Mouse (Mus musculus): ENCODE measurements around the gene Tbc1d2b. TPM values are rescaled to one million over a fixed set of nuclear protein-coding genes. Genes with fewer than 3 reads are reported as not detected.

Tbc1d2b gene
- polyA plus RNA-seq, 1 experiment from 2014 or later, result 7.9 TPM

DNA sequence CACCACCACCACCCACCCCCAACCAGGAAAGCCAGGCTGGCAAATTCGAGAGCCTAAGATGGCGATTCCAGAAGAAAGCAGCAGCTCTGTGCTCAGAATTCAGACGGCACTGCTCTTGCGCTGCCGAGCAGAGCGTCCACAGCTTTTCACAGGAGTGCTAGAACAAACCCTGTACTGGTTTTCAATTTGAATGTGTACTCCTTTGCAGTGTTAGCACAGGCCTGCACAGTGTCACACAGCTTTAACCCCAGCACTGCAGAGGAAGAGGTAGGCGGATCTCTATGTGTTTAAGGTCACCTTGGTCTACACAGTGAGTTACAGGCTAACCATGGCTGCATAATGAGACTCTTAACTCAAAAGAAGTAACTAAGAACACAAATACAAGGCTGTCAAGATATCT, 22.3 kb downstream of the Tbc1d2b start:
- no peaks in the 10 kb centered on the region for H3K9me3 ChIP-seq (replicated peaks)
- no peak for DNase-seq (ENCODE audit: low spot score)
- H3K27ac ChIP-seq (replicated peaks), result no peak overlapping the region
- H3K27me3 ChIP-seq (ENCODE audit: low read depth, poor library complexity, severe bottlenecking), result no peaks in the 10 kb centered on the region
- H3K36me3 ChIP-seq, result peaks cover 17% of the 10 kb centered on the region
- H3K4me1 ChIP-seq, result no peaks in the 10 kb centered on the region
- 89% methylated on average over 7 of the region's 7 CpGs for WGBS
- no peak overlapping the region for H3K4me3 ChIP-seq

DNA sequence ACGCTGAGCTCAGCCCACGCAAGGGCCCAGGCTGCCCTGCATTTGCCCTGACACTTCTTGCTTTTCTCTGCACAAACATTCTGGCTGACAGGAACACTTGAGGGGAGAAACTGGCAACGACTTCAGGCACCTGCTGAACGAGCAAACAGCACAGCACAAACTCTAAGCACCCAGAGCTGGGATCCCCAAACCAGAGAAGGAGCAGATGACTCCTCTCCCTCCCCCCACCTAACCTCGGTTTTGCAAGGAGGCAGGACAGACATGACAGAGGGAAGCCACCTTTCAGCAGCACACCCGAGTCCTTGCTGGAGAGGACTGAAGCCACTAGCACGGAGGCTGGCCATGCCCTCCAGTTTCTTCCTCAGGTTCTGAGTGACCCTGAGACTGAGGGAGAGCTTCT, 23.3 kb downstream of the Tbc1d2b start:
- Histone ChIP-seq H3K4me3 (no peak overlapping the region), H3K27me3 (ENCODE audit: low read depth, poor library complexity, severe bottlenecking) (no peaks in the 10 kb centered on the region), H3K36me3 (peaks cover 17% of the 10 kb centered on the region), H3K4me1 (no peaks in the 10 kb centered on the region), H3K9me3 (replicated peaks) (no peaks in the 10 kb centered on the region), H3K27ac (replicated peaks) (no peak overlapping the region)
- 84% methylated on average over 7 of the region's 7 CpGs for WGBS
- no peak for DNase-seq (ENCODE audit: low spot score)

DNA sequence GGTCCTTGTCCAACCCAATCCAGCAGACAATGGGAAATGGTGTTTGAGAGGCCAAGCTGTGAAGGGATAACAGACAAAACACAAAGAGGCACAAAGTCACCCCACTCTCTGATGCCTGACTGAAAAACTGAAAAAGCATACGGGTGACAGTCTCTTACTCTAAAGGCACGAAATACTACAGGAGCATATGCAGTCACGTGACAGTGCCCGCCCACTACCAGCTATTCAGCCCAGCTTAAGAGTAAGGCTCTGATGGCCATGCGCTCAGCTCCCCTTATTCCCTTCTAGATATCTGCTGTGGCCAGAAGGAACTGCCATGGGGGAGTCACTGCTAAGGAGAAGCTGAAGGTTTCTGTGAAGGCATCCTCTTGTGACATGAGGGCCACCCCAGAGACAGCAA, 24.8 kb downstream of the Tbc1d2b start:
- H3K4me1 ChIP-seq, result no peaks in the 10 kb centered on the region
- 91% methylated on average over 5 of the region's 5 CpGs for WGBS

DNA sequence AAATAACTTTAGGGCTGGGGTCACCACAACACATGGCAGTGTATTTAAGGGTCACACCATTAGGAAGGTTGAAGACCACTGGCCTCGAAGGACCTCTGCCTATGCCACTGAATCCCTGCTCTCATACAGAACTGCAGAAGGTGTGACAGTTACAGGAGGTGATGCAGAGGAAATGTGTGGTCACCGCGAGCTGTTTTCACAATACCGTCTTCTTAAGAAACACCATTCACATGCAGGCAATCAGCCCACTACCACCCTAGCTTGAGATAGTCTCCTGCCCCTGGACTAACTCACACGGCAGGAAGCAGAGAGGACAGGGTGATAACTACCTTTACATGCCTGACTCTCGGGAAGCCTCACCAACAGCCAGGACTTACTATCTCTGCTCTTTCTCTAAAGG, 25.4 kb downstream of the Tbc1d2b start:
- no peak overlapping the region for H3K27ac ChIP-seq (replicated peaks)
- peaks cover 23% of the 10 kb centered on the region for H3K36me3 ChIP-seq
- H3K9me3 ChIP-seq (replicated peaks), result no peaks in the 10 kb centered on the region
- DNase-seq (ENCODE audit: low spot score), result no peak
- no peaks in the 10 kb centered on the region for H3K27me3 ChIP-seq (ENCODE audit: low read depth, poor library complexity, severe bottlenecking)
- 94% methylated on average over 6 of the region's 6 CpGs for WGBS
- no peaks in the 10 kb centered on the region for H3K4me1 ChIP-seq
- H3K4me3 ChIP-seq, result no peak overlapping the region

More for the DNA sequence above, 24.8 kb downstream of the Tbc1d2b start:
- no peaks in the 10 kb centered on the region for H3K27me3 ChIP-seq (ENCODE audit: low read depth, poor library complexity, severe bottlenecking)
- H3K27ac ChIP-seq (replicated peaks), result no peak overlapping the region
- no peak for DNase-seq (ENCODE audit: low spot score)
- H3K9me3 ChIP-seq (replicated peaks), result no peaks in the 10 kb centered on the region
- peaks cover 19% of the 10 kb centered on the region for H3K36me3 ChIP-seq
- no peak overlapping the region for H3K4me3 ChIP-seq

DNA sequence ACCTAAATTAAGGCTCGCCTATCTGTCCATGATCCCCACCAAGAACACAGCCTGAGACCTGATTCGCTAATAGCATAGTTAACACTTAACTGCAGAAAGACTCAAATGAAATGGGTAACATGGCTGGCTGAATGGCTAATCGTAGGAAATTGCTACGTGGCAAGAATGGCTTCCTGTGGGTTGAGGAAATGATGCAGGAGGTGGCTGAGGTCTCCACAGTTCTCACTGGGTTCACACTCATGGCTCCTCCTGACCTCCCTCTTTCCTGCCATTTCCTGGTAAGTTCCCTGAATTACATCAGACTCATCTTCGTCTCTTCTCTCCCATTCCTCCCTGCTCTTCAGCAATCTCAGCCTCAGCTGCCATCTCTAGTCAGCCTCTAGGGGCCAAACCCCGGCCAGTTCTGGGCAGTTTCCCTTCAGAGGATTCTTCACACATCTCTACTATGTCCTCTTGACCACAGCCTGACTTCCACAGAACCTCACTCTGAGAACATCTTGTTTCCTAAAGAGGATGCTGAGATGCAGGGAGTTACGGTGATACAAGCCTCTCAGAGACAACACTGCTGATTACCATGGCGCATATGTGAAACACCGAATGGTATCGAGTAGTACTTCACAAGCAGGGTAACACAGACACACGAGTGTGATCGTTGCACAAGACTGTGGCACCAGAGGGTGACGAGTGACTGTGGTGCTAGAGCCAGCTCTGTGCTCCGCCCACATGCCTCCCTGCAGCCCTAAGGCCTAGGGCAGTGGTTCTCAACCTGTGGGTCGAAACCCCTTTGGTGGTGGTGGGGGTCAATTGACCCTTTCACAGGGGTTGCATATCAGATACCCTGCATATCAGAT, 26.1 kb downstream of the Tbc1d2b start:
- WGBS, result 89% methylated on average over 15 of the region's 15 CpGs
- Histone ChIP-seq H3K4me3 (no peak overlapping the region), H3K27me3 (ENCODE audit: low read depth, poor library complexity, severe bottlenecking) (no peaks in the 10 kb centered on the region), H3K36me3 (peaks cover 28% of the 10 kb centered on the region), H3K9me3 (replicated peaks) (no peaks in the 10 kb centered on the region), H3K27ac (replicated peaks) (no peak overlapping the region), H3K4me1 (no peaks in the 10 kb centered on the region)
- DNase-seq (ENCODE audit: low spot score), result no peak

DNA sequence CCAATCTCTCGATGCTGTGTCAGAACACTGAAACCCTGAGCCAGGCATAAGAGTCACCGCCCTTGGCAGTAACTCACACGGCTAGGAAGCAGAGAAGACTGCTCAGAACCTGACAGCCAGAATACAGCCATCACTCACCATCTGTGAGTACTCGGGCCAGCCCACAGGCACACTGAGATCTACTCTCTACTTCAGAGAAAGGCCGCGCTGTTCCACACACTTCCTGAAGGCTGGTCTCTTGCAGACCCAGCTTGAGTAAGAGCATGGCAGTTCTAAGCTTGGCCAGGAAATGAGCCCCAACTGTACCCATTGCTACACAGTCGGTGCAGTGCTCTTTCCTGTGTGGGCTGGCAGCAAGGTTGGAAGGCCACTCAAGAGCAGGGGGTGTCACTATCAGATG, 27.7 kb downstream of the Tbc1d2b start:
- Histone ChIP-seq H3K27ac (replicated peaks) (no peak overlapping the region), H3K36me3 (peaks cover 29% of the 10 kb centered on the region), H3K4me1 (no peaks in the 10 kb centered on the region), H3K4me3 (no peak overlapping the region), H3K9me3 (replicated peaks) (no peaks in the 10 kb centered on the region), H3K27me3 (ENCODE audit: low read depth, poor library complexity, severe bottlenecking) (no peaks in the 10 kb centered on the region)
- 92% methylated on average over 7 of the region's 7 CpGs for WGBS
- DNase-seq (ENCODE audit: low spot score), result no peak

DNA sequence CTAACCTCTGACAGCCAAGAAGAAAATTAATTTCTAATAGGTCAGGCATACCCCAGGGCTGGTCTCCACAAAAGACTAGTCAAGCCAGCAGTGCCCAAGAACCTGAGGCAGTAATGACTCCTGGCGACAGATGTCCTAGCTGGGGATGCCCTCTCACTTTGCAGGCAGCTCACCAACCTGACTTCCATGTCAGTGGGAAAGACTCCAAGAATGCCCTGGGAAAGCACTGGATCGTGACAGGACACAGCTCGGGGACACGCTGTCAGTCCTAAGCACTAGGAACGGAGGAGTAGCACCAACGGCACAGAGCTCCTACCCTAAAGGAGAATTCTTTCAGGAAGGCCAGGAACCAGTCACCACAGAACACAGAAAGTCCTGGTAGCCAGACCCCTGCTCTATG, 28.3 kb downstream of the Tbc1d2b start:
- H3K27ac ChIP-seq (replicated peaks), result no peak overlapping the region
- no peaks in the 10 kb centered on the region for H3K4me1 ChIP-seq
- no peak overlapping the region for H3K4me3 ChIP-seq
- H3K9me3 ChIP-seq (replicated peaks), result no peaks in the 10 kb centered on the region
- H3K36me3 ChIP-seq, result peaks cover 30% of the 10 kb centered on the region
- H3K27me3 ChIP-seq (ENCODE audit: low read depth, poor library complexity, severe bottlenecking), result no peaks in the 10 kb centered on the region
- no peak for DNase-seq (ENCODE audit: low spot score)
- 91% methylated on average over 6 of the region's 6 CpGs for WGBS

DNA sequence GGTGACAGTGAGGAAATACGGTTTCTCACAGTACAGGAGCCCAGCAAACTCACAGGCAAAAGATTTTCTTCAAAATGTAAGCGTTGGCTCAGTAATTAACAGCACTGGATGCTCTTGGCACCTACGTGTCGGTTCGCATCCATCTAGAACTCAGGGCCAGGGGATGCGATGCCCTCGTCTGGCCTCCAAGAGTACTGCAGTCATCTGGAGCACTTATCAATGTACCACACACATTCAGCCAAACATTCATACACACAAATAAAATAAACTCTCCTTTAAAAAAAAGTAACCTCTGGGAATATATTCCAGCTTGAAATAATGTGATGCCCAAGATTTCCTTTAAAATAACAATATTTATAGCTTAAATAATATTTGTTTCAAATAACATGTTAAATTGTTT, 29.0 kb downstream of the Tbc1d2b start:
- Histone ChIP-seq H3K4me1 (no peaks in the 10 kb centered on the region), H3K4me3 (no peak overlapping the region), H3K27ac (replicated peaks) (no peak overlapping the region), H3K9me3 (replicated peaks) (no peaks in the 10 kb centered on the region), H3K27me3 (ENCODE audit: low read depth, poor library complexity, severe bottlenecking) (no peaks in the 10 kb centered on the region), H3K36me3 (peaks cover 24% of the 10 kb centered on the region)
- no peak for DNase-seq (ENCODE audit: low spot score)
- 71% methylated on average over 7 of the region's 7 CpGs for WGBS

DNA sequence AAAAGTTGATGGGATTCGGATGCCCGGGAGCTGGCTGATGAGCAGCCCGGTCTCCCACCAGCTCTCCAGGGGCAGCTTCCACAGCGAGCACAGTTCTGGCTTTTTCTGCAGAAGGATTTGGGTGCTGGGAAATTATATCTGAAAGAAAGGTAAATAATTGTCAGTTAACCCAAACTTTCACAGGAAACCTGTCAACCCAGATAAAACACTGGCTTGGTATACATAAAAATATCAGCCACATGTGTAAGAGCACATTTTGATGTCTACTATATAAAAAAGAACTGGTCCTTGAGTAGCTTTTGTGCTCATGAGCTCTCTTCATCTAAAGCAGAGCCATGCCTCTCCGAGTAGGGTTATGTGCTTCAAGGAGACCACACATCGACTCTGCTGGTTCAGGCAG, 29.6 kb downstream of the Tbc1d2b start:
- WGBS, result 96% methylated on average over 6 of the region's 6 CpGs

DNA sequence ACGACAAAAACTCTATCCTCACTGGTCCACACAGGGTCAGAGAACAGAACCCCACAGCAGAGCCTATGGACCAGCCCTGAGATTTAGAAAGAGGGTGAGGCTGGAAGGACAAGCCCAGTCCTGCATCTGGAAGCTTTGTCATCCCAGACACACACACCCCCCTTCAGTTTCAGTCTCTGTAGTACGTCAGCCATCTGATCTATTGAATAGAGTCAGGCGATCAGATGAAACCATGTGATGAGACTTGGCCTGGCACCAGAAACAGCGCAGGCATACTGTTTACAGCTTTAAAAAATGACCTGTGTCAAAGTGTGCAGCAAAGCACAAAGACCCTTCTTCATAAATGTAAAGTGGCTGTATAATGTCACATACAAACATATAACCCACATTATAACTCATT, 30.0 kb downstream of the Tbc1d2b start:
- Histone ChIP-seq H3K27ac (replicated peaks) (no peak overlapping the region), H3K27me3 (ENCODE audit: low read depth, poor library complexity, severe bottlenecking) (no peaks in the 10 kb centered on the region), H3K36me3 (peaks cover 19% of the 10 kb centered on the region), H3K9me3 (replicated peaks) (no peaks in the 10 kb centered on the region), H3K4me1 (no peaks in the 10 kb centered on the region), H3K4me3 (no peak overlapping the region)
- 86% methylated on average over 4 of the region's 4 CpGs for WGBS
- no peak for DNase-seq (ENCODE audit: low spot score)

More for the DNA sequence above, 29.6 kb downstream of the Tbc1d2b start:
- H3K4me1 ChIP-seq, result no peaks in the 10 kb centered on the region
- no peaks in the 10 kb centered on the region for H3K27me3 ChIP-seq (ENCODE audit: low read depth, poor library complexity, severe bottlenecking)
- H3K4me3 ChIP-seq, result no peak overlapping the region
- no peak overlapping the region for H3K27ac ChIP-seq (replicated peaks)
- DNase-seq (ENCODE audit: low spot score), result no peak
- no peaks in the 10 kb centered on the region for H3K9me3 ChIP-seq (replicated peaks)
- H3K36me3 ChIP-seq, result peaks cover 19% of the 10 kb centered on the region

DNA sequence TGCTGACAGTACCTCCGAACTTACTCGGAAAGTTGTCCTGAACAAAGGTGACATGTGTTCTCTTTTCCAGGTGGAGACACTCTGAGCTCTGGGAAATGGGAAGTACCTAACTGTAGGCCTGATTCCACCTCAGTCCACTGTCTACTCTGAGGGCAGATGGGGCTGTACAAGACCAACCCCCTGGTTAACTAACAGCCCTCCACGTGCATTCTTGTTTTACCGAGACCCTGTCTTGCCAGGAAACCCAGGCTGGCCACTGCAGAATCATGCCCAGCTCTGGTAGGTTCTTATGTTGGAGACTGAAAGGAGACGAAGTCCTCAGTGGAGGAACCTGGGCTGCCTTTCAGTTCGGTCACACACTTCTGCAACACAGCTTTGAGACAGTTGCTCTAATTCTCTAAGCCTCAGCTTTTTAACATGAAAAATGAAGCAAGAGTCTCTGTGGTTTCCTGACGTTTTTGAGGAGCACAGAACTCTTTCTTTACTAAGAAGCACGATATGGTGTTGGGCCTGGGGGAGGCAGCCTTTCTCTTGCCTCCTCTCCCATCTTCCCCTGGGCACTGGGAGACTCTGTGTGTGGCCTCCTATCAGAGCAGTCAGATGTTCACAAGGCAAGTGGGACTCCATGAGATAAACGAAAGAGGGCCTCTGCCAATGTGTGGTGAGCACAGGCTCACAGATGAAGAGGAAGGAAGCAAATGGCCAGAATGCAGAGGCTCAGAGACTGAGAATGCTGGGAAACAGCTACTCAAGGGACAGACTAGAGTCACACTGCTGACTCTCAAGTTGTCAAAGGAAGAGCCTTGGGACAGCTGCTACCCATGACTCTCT, 33.2 kb downstream of the Tbc1d2b start:
- H3K27me3 ChIP-seq (ENCODE audit: low read depth, poor library complexity, severe bottlenecking), result no peaks in the 10 kb centered on the region
- no peaks in the 10 kb centered on the region for H3K4me1 ChIP-seq
- no peak overlapping the region for H3K27ac ChIP-seq (replicated peaks)
- 86% methylated on average over 9 of the region's 9 CpGs for WGBS
- no peak for DNase-seq (ENCODE audit: low spot score)
- H3K9me3 ChIP-seq (replicated peaks), result no peaks in the 10 kb centered on the region
- H3K4me3 ChIP-seq, result no peak overlapping the region
- peaks cover 19% of the 10 kb centered on the region for H3K36me3 ChIP-seq

DNA sequence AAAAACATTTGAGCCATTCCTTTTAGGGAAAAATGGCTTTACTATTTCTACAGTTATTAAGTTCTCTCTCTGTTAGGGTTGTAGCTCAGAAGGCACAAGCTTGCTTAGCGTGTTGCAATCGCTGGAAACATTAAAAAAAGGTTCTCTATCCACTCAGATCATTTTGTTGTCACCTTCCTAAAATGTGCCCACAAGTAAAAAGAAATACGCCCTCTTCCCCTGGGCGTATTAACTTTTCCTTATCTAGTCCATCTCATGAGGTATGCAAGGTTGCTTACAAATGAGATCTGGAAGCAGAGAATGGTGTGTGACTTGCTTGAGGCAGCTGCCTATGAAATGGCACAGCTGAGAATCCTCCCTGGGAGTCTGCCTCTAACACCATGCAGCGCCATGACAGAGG, 33.8 kb downstream of the Tbc1d2b start:
- no peaks in the 10 kb centered on the region for H3K27me3 ChIP-seq (ENCODE audit: low read depth, poor library complexity, severe bottlenecking)
- H3K27ac ChIP-seq (replicated peaks), result no peak overlapping the region
- H3K4me1 ChIP-seq, result no peaks in the 10 kb centered on the region
- no peaks in the 10 kb centered on the region for H3K9me3 ChIP-seq (replicated peaks)
- H3K36me3 ChIP-seq, result peaks cover 19% of the 10 kb centered on the region
- no peak overlapping the region for H3K4me3 ChIP-seq
- DNase-seq (ENCODE audit: low spot score), result no peak
- 92% methylated on average over 5 of the region's 5 CpGs for WGBS

DNA sequence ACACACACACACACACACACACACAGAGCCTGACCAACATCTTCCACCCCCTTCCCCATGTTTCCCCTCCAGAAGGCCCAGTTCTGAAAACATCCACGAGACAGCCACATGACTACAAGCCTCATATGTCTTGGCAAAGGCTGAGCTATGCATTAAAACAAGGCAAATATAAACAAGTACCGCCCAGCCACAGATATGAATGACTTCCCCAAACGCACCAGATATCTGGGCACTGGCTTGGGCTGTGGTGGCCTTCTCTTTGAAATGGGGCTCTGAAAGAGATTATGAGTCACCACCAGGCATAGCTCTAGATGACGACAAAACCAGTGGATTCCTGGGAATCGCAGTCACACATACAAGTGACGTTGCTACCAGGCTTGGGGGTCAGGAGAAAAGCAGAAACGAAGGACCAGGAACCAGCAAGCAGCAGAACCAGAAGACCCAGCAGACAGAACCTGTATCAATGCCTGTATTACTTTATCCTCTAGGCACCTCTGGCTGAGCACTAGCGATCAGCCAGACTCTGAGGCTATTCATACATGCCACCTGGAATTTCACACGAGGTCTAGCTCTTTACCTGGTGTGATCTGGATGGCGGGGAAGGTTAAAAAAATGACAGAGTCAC, 35.2 kb downstream of the Tbc1d2b start:
- Histone ChIP-seq H3K27ac (replicated peaks) (no peak overlapping the region), H3K4me3 (no peak overlapping the region), H3K9me3 (replicated peaks) (no peaks in the 10 kb centered on the region), H3K36me3 (peaks cover 13% of the 10 kb centered on the region), H3K27me3 (ENCODE audit: low read depth, poor library complexity, severe bottlenecking) (no peaks in the 10 kb centered on the region), H3K4me1 (no peaks in the 10 kb centered on the region)
- no peak for DNase-seq (ENCODE audit: low spot score)
- 90% methylated on average over 10 of the region's 10 CpGs for WGBS

Measured in midbrain, embryonic 10.5 days (tissue).